Mouse (Mus musculus) MEL (cell line): ENCODE measurements around the gene Cwf19l1. TPM values are rescaled to one million over a fixed set of nuclear protein-coding genes. Genes with fewer than 3 reads are reported as not detected.

Experiments
- DNase-seq: peaks from one replicate; pipeline ENCODE4 v3.0.0; 2011; ENCODE audit warnings: low read depth, low spot score
- H3K27ac ChIP-seq: 2 replicates; pipeline ENCODE4 v1.5.1; 2012; ENCODE audit warnings: low read depth, mild to moderate bottlenecking, control low read depth, low read length, moderate library complexity; ENCODE audit not compliant: control insufficient read depth
- H3K27me3 ChIP-seq, 2 experiments: fragments of 150-350 bp in 1 of 2; sonication (generic) in 1 of 2; 2 replicates each; pipeline ENCODE4 v1.6.1; 2012; ENCODE audit warnings: low read length in 2 of 2, mild to moderate bottlenecking in 2 of 2, improper control_type of control experiment in 1 of 2, moderate library complexity in 1 of 2; ENCODE audit not compliant: insufficient read depth in 2 of 2, control insufficient read depth in 1 of 2
- H3K36me3 ChIP-seq, 2 experiments: 2 replicates each; pipeline ENCODE4 v1.6.1; 2012 to 2014; ENCODE audit warnings: low read length in 2 of 2, improper control_type of control experiment in 1 of 2, inconsistent platforms in 1 of 2, mild to moderate bottlenecking in 1 of 2; ENCODE audit not compliant: insufficient read depth in 2 of 2, control insufficient read depth in 1 of 2
- H3K4me1 ChIP-seq, 2 experiments: fragments of 150-350 bp in 1 of 2; sonication (generic) in 1 of 2; 2 replicates each; pipeline ENCODE4 v1.6.1; 2012; ENCODE audit warnings: low read length in 2 of 2, improper control_type of control experiment in 1 of 2, mild to moderate bottlenecking in 1 of 2; ENCODE audit not compliant: insufficient read depth in 2 of 2, control insufficient read depth in 1 of 2
- H3K4me3 ChIP-seq, 2 experiments: fragments of 150-350 bp in 1 of 2; sonication (generic) in 1 of 2; 2 replicates each; pipeline ENCODE4 v1.5.1; 2012; ENCODE audit warnings: low read depth in 2 of 2, low read length in 2 of 2, mild to moderate bottlenecking in 2 of 2, moderate library complexity in 2 of 2, control low read depth in 1 of 2, improper control_type of control experiment in 1 of 2; ENCODE audit not compliant: control insufficient read depth in 1 of 2, insufficient read depth in 1 of 2
- H3K79me2 ChIP-seq: 2 replicates; pipeline ENCODE4 v1.6.1; 2012; ENCODE audit warnings: mild to moderate bottlenecking, low read length, moderate library complexity; ENCODE audit not compliant: control insufficient read depth, poor library complexity, insufficient read depth
- H3K9ac ChIP-seq: 2 replicates; pipeline ENCODE4 v1.6.1; 2012; ENCODE audit warnings: low read depth, mild to moderate bottlenecking, control low read depth, low read length, moderate library complexity; ENCODE audit not compliant: control insufficient read depth, poor library complexity, severe bottlenecking
- H3K9me3 ChIP-seq: fragments of 150-350 bp; sonication (generic); replicated peaks from 2 replicates; pipeline ENCODE4 v1.6.1; 2012; ENCODE audit warnings: mild to moderate bottlenecking, low read length, improper control_type of control experiment, moderate library complexity; ENCODE audit not compliant: insufficient read depth
- BHLHE40 ChIP-seq: IDR thresholded peaks from 2 replicates; pipeline ENCODE4 v1.6.1; 2012; ENCODE audit warnings: low read depth, mild to moderate bottlenecking, inconsistent platforms, low read length, improper control_type of control experiment, borderline replicate concordance
- CHD1 ChIP-seq: IDR thresholded peaks from 2 replicates; pipeline ENCODE4 v1.6.1; 2012; ENCODE audit warnings: low read depth, mild to moderate bottlenecking, inconsistent platforms, low read length, improper control_type of control experiment
- CHD2 ChIP-seq: IDR thresholded peaks from 2 replicates; pipeline ENCODE4 v1.6.1; 2011; ENCODE audit warnings: low read length, improper control_type of control experiment
- E2F4 ChIP-seq: IDR thresholded peaks from 2 replicates; pipeline ENCODE4 v1.6.1; 2011; ENCODE audit warnings: low read depth, low read length, improper control_type of control experiment, borderline replicate concordance
- ELF1 ChIP-seq: IDR thresholded peaks from 2 replicates; pipeline ENCODE4 v1.6.1; 2014; ENCODE audit warnings: low read depth, mild to moderate bottlenecking, inconsistent platforms, low read length, improper control_type of control experiment, moderate library complexity
- ETS1 ChIP-seq: IDR thresholded peaks from 2 replicates; pipeline ENCODE4 v1.6.1; 2012; ENCODE audit warnings: low read depth, mild to moderate bottlenecking, inconsistent platforms, low read length, improper control_type of control experiment, moderate library complexity
- HCFC1 ChIP-seq: IDR thresholded peaks from 2 replicates; pipeline ENCODE4 v1.6.1; 2012; ENCODE audit warnings: low read depth, mild to moderate bottlenecking, inconsistent platforms, low read length, improper control_type of control experiment, moderate library complexity
- KAT2A ChIP-seq: conservative IDR thresholded peaks from 2 replicates; pipeline ENCODE4 v1.6.1; 2012; ENCODE audit warnings: low read depth, low read length, improper control_type of control experiment, inconsistent platforms
- MAFK ChIP-seq: IDR thresholded peaks from 2 replicates; pipeline ENCODE4 v1.6.1; 2011; ENCODE audit warnings: low read depth, mild to moderate bottlenecking, low read length, improper control_type of control experiment, borderline replicate concordance
- MAX ChIP-seq: IDR thresholded peaks from 2 replicates; pipeline ENCODE4 v1.6.1; 2011; ENCODE audit warnings: low read length, improper control_type of control experiment
- MAZ ChIP-seq: IDR thresholded peaks from 2 replicates; pipeline ENCODE4 v1.6.1; 2012; ENCODE audit warnings: low read depth, mild to moderate bottlenecking, inconsistent platforms, low read length, improper control_type of control experiment
- MEF2A ChIP-seq: IDR thresholded peaks from 2 replicates; pipeline ENCODE4 v1.6.1; 2014; ENCODE audit warnings: low read depth, mild to moderate bottlenecking, inconsistent platforms, low read length, improper control_type of control experiment; ENCODE audit not compliant: poor library complexity, insufficient replicate concordance, severe bottlenecking; ENCODE audit errors: extremely low read depth
- MXI1 ChIP-seq: IDR thresholded peaks from 2 replicates; pipeline ENCODE4 v1.6.1; 2011; ENCODE audit warnings: mild to moderate bottlenecking, low read depth, low read length, improper control_type of control experiment
- MYB ChIP-seq: IDR thresholded peaks from 2 replicates; pipeline ENCODE4 v1.6.1; 2011; ENCODE audit warnings: mild to moderate bottlenecking, low read depth, low read length, improper control_type of control experiment
- MYC ChIP-seq: IDR thresholded peaks from 2 replicates; pipeline ENCODE4 v1.6.1; 2011; ENCODE audit warnings: low read depth, mild to moderate bottlenecking, low read length, improper control_type of control experiment, moderate library complexity
- NELFE ChIP-seq: IDR thresholded peaks from 2 replicates; pipeline ENCODE4 v1.6.1; 2011; ENCODE audit warnings: low read depth, low read length, improper control_type of control experiment
- NRF1 ChIP-seq: IDR thresholded peaks from 2 replicates; pipeline ENCODE4 v1.6.1; 2014; ENCODE audit warnings: low read depth, mild to moderate bottlenecking, inconsistent platforms, low read length, improper control_type of control experiment, moderate library complexity; ENCODE audit not compliant: poor library complexity, insufficient read depth, severe bottlenecking
- POLR2A ChIP-seq, 2 experiments: IDR thresholded peaks; 2 replicates each; pipeline ENCODE4 v1.6.1; 2011 to 2012; ENCODE audit warnings: low read length in 2 of 2, mild to moderate bottlenecking in 2 of 2, control low read depth in 1 of 2, improper control_type of control experiment in 1 of 2, low read depth in 1 of 2, moderate library complexity in 1 of 2; ENCODE audit not compliant: control insufficient read depth in 1 of 2, insufficient read depth in 1 of 2, poor library complexity in 1 of 2
- POLR2AphosphoS2 ChIP-seq: IDR thresholded peaks from 2 replicates; pipeline ENCODE4 v1.6.1; 2011; ENCODE audit warnings: low read length, improper control_type of control experiment
- POLR2AphosphoS5 ChIP-seq: IDR thresholded peaks from 2 replicates; pipeline ENCODE4 v1.6.1; 2012; ENCODE audit warnings: low read depth, borderline replicate concordance, mild to moderate bottlenecking, inconsistent platforms, low read length, moderate library complexity, mixed read lengths
- RAD21 ChIP-seq: IDR thresholded peaks from 2 replicates; pipeline ENCODE4 v1.6.1; 2011; ENCODE audit warnings: mild to moderate bottlenecking, low read depth, low read length, improper control_type of control experiment
- RCOR1 ChIP-seq: IDR thresholded peaks from 2 replicates; pipeline ENCODE4 v1.6.1; 2012; ENCODE audit warnings: low read depth, mild to moderate bottlenecking, inconsistent platforms, low read length, improper control_type of control experiment
- SIN3A ChIP-seq: IDR thresholded peaks from 2 replicates; pipeline ENCODE4 v1.6.1; 2012; ENCODE audit warnings: low read length, improper control_type of control experiment, inconsistent platforms
- SMC3 ChIP-seq: IDR thresholded peaks from 2 replicates; pipeline ENCODE4 v1.6.1; 2011; ENCODE audit warnings: low read depth, low read length, improper control_type of control experiment
- TAL1 ChIP-seq: IDR thresholded peaks from 2 replicates; pipeline ENCODE4 v1.6.1; 2012; ENCODE audit warnings: mild to moderate bottlenecking, inconsistent platforms, low read length, moderate library complexity, mixed read lengths
- TBP ChIP-seq: IDR thresholded peaks from 2 replicates; pipeline ENCODE4 v1.8.0; 2011; ENCODE audit warnings: low read depth, low read length, improper control_type of control experiment
- TCF12 ChIP-seq: IDR thresholded peaks from 2 replicates; pipeline ENCODE4 v1.6.1; 2014; ENCODE audit warnings: low read depth, mild to moderate bottlenecking, inconsistent platforms, low read length, improper control_type of control experiment, moderate library complexity
- UBTF ChIP-seq: IDR thresholded peaks from 2 replicates; pipeline ENCODE4 v1.6.1; 2012; ENCODE audit warnings: low read depth, mild to moderate bottlenecking, inconsistent platforms, low read length, improper control_type of control experiment, moderate library complexity, borderline replicate concordance; ENCODE audit not compliant: insufficient read depth
- USF1 ChIP-seq: IDR thresholded peaks from 2 replicates; pipeline ENCODE4 v1.6.1; 2014; ENCODE audit warnings: low read depth, mild to moderate bottlenecking, inconsistent platforms, low read length, improper control_type of control experiment, moderate library complexity
- USF2 ChIP-seq, 2 experiments: IDR thresholded peaks; 2 replicates each; pipeline ENCODE4 v1.6.1; 2011 to 2012; ENCODE audit warnings: improper control_type of control experiment in 2 of 2, low read length in 2 of 2, borderline replicate concordance in 1 of 2, inconsistent platforms in 1 of 2, low read depth in 1 of 2, mild to moderate bottlenecking in 1 of 2; ENCODE audit not compliant: insufficient read depth in 1 of 2
- ZC3H11A ChIP-seq: IDR thresholded peaks from 2 replicates; pipeline ENCODE4 v1.6.1; 2012; ENCODE audit warnings: low read depth, mild to moderate bottlenecking, inconsistent platforms, low read length, improper control_type of control experiment
- ZKSCAN1 ChIP-seq: IDR thresholded peaks from 2 replicates; pipeline ENCODE4 v1.6.1; 2012; ENCODE audit warnings: low read depth, mild to moderate bottlenecking, inconsistent platforms, low read length, improper control_type of control experiment, moderate library complexity
- ZMIZ1 ChIP-seq: IDR thresholded peaks from 2 replicates; pipeline ENCODE4 v1.6.1; 2012; ENCODE audit warnings: low read depth, mild to moderate bottlenecking, inconsistent platforms, low read length, improper control_type of control experiment, moderate library complexity
- ZNF384 ChIP-seq: IDR thresholded peaks from 2 replicates; pipeline ENCODE4 v1.6.1; 2012; ENCODE audit warnings: low read depth, mild to moderate bottlenecking, inconsistent platforms, low read length, improper control_type of control experiment
- polyA plus RNA-seq, 2 experiments: library from polyadenylated mRNA; stranded (reverse) in 1 of 2; unstranded in 1 of 2; fragments of >175 nt in 1 of 2; fragments of >200 nt in 1 of 2; gene quantifications; 2 replicates each; pipeline versions ENCODE4 v1.2.1 to v1.2.4; 2012; ENCODE audit warnings: low replicate concordance in 2 of 2, low read depth in 1 of 2; ENCODE audit not compliant: insufficient read length in 2 of 2, insufficient read depth in 1 of 2, missing spikeins in 1 of 2
- total RNA-seq: library from RNA; depleted of rRNA; stranded (reverse); fragments of 300-350 nt; gene quantifications from 2 replicates; pipeline ENCODE4 v1.2.3, GENCODE M21; 2012

Gene Cwf19l1
- total and polyA plus RNA-seq, 3 experiments, result 28.2 to 68.6 TPM; not detected in 1

- H3K4me3 ChIP-seq, result peak within 1 kb of the TSS; percentile 92 to 97
- H3K9ac ChIP-seq, result peak within 1 kb of the TSS; percentile 85
- peaks cover 23% of the 10 kb centered on the region for H3K79me2 ChIP-seq
- peak; percentile 94 for DNase-seq
- H3K27ac ChIP-seq, result peak within 1 kb of the TSS; percentile 70
- H3K9me3 ChIP-seq, result no peaks in the 10 kb centered on the region
- H3K4me1 ChIP-seq, result peaks cover 8 to 12% of the 10 kb centered on the region in 2 experiments; a peak in 2 of 4 replicates
- no peaks in the 10 kb centered on the region for H3K27me3 ChIP-seq
- peaks cover 23 to 24% of the 10 kb centered on the region in 2 experiments for H3K36me3 ChIP-seq
- no peak; the same call in 1 of the 2 replicates for TF ChIP-seq KAT2A
- no peak for TF ChIP-seq USF2 (IDR thresholded peaks at IDR 0.05; ENCODE audit: borderline replicate concordance in 1 of 2, insufficient read depth in 1 of 2, low read depth in 1 of 2, low read length in 2 of 2)
- peak; percentile 77 for TF ChIP-seq CHD2
- peak; percentile 43; the same call in 1 of the 2 replicates for TF ChIP-seq MYC
- TF ChIP-seq BHLHE40, result peak; percentile 99
- peak; percentile 66; the same call in 1 of the 2 replicates for TF ChIP-seq UBTF
- TF ChIP-seq MAX, result peak; percentile 87
- peak; percentile 82; the same call in 1 of the 2 replicates for TF ChIP-seq MAZ
- 0 out of 2 replicates have a peak, but pooled peaks have one; percentile 31 for TF ChIP-seq TBP
- no peak for TF ChIP-seq SMC3
- no peak for TF ChIP-seq TAL1
- 0 out of 2 replicates have a peak, but pooled peaks have one; percentile 62 for TF ChIP-seq ZMIZ1
- TF ChIP-seq ZNF384, result no peak
- TF ChIP-seq TCF12, result no peak; the same call in 1 of the 2 replicates
- TF ChIP-seq RCOR1, result 0 out of 2 replicates have a peak, but pooled peaks have one; percentile 7
- TF ChIP-seq CHD1, result 0 out of 2 replicates have a peak, but pooled peaks have one; percentile 35
- peak; percentile 12; the same call in 1 of the 2 replicates for TF ChIP-seq E2F4
- peak; percentile 83 to 84 for TF ChIP-seq POLR2A (IDR thresholded peaks at IDR 0.05; ENCODE audit: control insufficient read depth in 1 of 2, insufficient read depth in 1 of 2, low read depth in 1 of 2, low read length in 2 of 2, poor library complexity in 1 of 2)
- TF ChIP-seq RAD21, result no peak
- TF ChIP-seq MAFK, result no peak
- peak; percentile 88 for TF ChIP-seq NELFE
- peak; percentile 86 for TF ChIP-seq POLR2AphosphoS2
- TF ChIP-seq POLR2AphosphoS5, result no peak
- peak; percentile 38; the same call in 1 of the 2 replicates for TF ChIP-seq ELF1
- peak; percentile 96 for TF ChIP-seq MXI1
- 0 out of 2 replicates have a peak, but pooled peaks have one; percentile 21 for TF ChIP-seq ETS1
- peak; percentile 76 for TF ChIP-seq SIN3A
- TF ChIP-seq NRF1, result peak; percentile 90
- TF ChIP-seq MEF2A, result no peak
- 0 out of 2 replicates have a peak, but pooled peaks have one; percentile 39 for TF ChIP-seq MYB
- TF ChIP-seq USF1, result peak; percentile 51
- TF ChIP-seq HCFC1, result peak; percentile 79
- TF ChIP-seq ZC3H11A, result no peak
- no peak for TF ChIP-seq ZKSCAN1
Measured at GRCm38 (mm10) chr19:44069121-44069913, 66.4 kb downstream of the Cwf19l1 start, which contains the start of gene Erlin1. TSS of gene Erlin1 (minus strand) at chr19:44069785.
